Mouse (Mus musculus): ENCODE data around the gene Gm10401. TPM values are rescaled to one million over a fixed set of nuclear protein-coding genes. Genes with fewer than 3 reads are reported as not detected.

Gene Gm10401
- total and polyA plus RNA-seq, 3 experiments = 1.7 to 10.9 TPM; not detected in 1

DNA sequence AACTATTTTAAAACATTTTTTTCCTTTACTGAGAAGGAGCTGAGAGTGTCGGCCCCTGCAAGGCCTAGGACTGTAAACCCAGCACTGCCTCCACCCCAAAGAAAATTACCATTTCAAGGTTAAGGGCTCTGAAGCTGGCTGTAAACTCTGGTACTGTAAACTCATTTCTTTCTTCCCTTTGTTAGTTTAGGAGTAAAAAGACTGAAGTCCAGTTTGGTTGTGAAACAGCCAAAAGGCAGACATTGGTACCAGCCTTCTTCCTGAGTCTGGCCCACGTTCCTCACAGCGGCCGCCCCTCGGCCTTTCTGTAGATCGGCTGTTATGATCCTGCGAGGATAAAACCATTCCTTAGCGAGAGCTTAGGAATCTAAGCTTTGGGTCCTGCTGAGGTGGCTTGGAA, 16.4 kb upstream of the Gm10401 start:
- TF ChIP-seq BHLHE40 (IDR thresholded peaks at IDR 0.05; ENCODE audit: low read depth, low read length) = no peak
- TF ChIP-seq RCOR1 (conservative IDR thresholded peaks at IDR 0.05; ENCODE audit: low read depth, low read length) = no peak
- no peak for TF ChIP-seq RAD21 (IDR thresholded peaks at IDR 0.05; ENCODE audit: low read depth, low read length)
- TF ChIP-seq POLR2A (IDR thresholded peaks at IDR 0.05; ENCODE audit: low read depth, low read length) = no peak
- TF ChIP-seq USF1 (IDR thresholded peaks at IDR 0.05; ENCODE audit: low read depth, low read length) = no peak
- no peak for TF ChIP-seq ELF1 (IDR thresholded peaks at IDR 0.05; ENCODE audit: low read depth, low read length)
- no peaks in the 10 kb centered on the region; the same call in 1 of the 2 replicates for H3K79me2 ChIP-seq (replicated peaks; ENCODE audit: control insufficient read depth, extremely low read depth, insufficient read depth, poor library complexity, severe bottlenecking)
- in situ Hi-C loops (cut with MboI; ENCODE audit: low pct_ligation_motif_present, low pct_unique_long_range_greater_than_20kb, low sequenced_read_pairs) = no loop called here

DNA sequence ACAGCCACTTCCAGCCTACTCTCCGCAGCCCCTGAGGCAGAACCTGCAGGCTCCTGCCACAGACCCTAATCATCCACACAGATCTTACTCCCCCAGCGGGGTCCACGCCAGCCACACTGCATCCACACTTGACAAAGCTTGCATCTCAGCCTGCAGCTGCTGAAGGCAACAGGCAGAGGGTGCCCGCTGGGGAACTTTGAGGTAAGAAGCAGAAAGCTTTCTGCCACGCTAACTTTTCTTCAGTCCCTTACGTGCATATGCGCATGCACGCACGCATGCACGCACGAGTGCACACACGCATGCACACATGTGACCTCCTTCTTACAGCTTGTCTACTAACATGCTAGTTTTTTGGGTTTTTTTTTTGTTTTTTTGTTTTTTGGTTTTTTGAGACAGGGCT, 15.1 kb upstream of the Gm10401 start:
- Histone ChIP-seq H3K4me3 (replicated peaks in 1 of 3; ENCODE audit: low read depth in 2 of 3, low read length in 2 of 3, poor library complexity in 1 of 3) (no peak overlapping the region), H3K9me3 (replicated peaks; ENCODE audit: low read length) (peaks cover 3% of the 10 kb centered on the region), H3K79me2 (replicated peaks; ENCODE audit: control insufficient read depth, extremely low read depth, insufficient read depth, poor library complexity, severe bottlenecking) (no peaks in the 10 kb centered on the region; the same call in 1 of the 2 replicates), H3K4me2 (ENCODE audit: insufficient read depth, low read depth, poor library complexity, severe bottlenecking) (no peak overlapping the region), H3K36me3 (replicated peaks in 1 of 2; ENCODE audit: control insufficient read depth in 1 of 2, insufficient read depth in 1 of 2, low read length in 1 of 2) (peaks cover 48 to 81% of the 10 kb centered on the region in 2 experiments), H3K27ac (ENCODE audit: insufficient read depth, low read depth) (no peak overlapping the region), H3K4me1 (ENCODE audit: control insufficient read depth in 1 of 2, insufficient read depth in 2 of 2) (peaks cover 3 to 10% of the 10 kb centered on the region in 2 experiments; a peak in 2 of 4 replicates), H3K9ac (ENCODE audit: insufficient read depth, low read depth) (no peak overlapping the region), H3K27me3 (replicated peaks) (no peaks in the 10 kb centered on the region)
- in situ Hi-C loops (cut with MboI; ENCODE audit: low pct_ligation_motif_present, low pct_unique_long_range_greater_than_20kb, low sequenced_read_pairs) = no loop called here
- dilution Hi-C loops (cut with MboI; ENCODE audit: extremely low pct_ligation_motif_present, extremely low pct_unique_long_range_greater_than_20kb, low sequenced_read_pairs) = no loop called here
- no peak for DNase-seq (ENCODE audit: extremely low read depth)
- TF ChIP-seq ZNF384 (IDR thresholded peaks at IDR 0.05; ENCODE audit: low read depth, low read length) = no peak
- TF ChIP-seq RCOR1 (conservative IDR thresholded peaks at IDR 0.05; ENCODE audit: low read depth, low read length) = no peak
- no peak for TF ChIP-seq POLR2AphosphoS2 (IDR thresholded peaks at IDR 0.05; ENCODE audit: low read depth, low read length)
- no peak for TF ChIP-seq ELF1 (IDR thresholded peaks at IDR 0.05; ENCODE audit: low read depth, low read length)
- no peak for TF ChIP-seq TBP (conservative IDR thresholded peaks at IDR 0.05; ENCODE audit: low read depth, low read length)
- TF ChIP-seq NRF1 (IDR thresholded peaks at IDR 0.05; ENCODE audit: low read depth, low read length) = no peak
- no peak for TF ChIP-seq MXI1 (IDR thresholded peaks at IDR 0.05; ENCODE audit: low read depth, low read length)
- TF ChIP-seq USF2 (conservative IDR thresholded peaks at IDR 0.05; ENCODE audit: low read depth, low read length) = no peak
- TF ChIP-seq POLR2A (IDR thresholded peaks at IDR 0.05; ENCODE audit: low read depth, low read length) = no peak
- no peak for TF ChIP-seq MAX (IDR thresholded peaks at IDR 0.05; ENCODE audit: low read length)
- no peak for TF ChIP-seq E2F4 (IDR thresholded peaks at IDR 0.05; ENCODE audit: insufficient replicate concordance, low read depth, low read length)
- no peak for TF ChIP-seq CHD1 (IDR thresholded peaks at IDR 0.05; ENCODE audit: low read depth, low read length)
- TF ChIP-seq MAFK (IDR thresholded peaks at IDR 0.05; ENCODE audit: insufficient replicate concordance, low read length) = no peak
- no peak for TF ChIP-seq SMC3 (IDR thresholded peaks at IDR 0.05; ENCODE audit: low read depth, low read length)
- no peak for TF ChIP-seq UBTF (IDR thresholded peaks at IDR 0.05; ENCODE audit: low read depth, low read length)
- no peak for TF ChIP-seq HCFC1 (IDR thresholded peaks at IDR 0.05; ENCODE audit: low read depth, low read length)
- TF ChIP-seq JUN (IDR thresholded peaks at IDR 0.05; ENCODE audit: insufficient read depth, low read depth, low read length) = no peak
- no peak for TF ChIP-seq CHD2 (IDR thresholded peaks at IDR 0.05; ENCODE audit: low read length)
- TF ChIP-seq JUND (conservative IDR thresholded peaks at IDR 0.05; ENCODE audit: low read depth, low read length) = no peak

More for the DNA sequence above, 16.4 kb upstream of the Gm10401 start:
- peaks cover 3% of the 10 kb centered on the region for H3K9me3 ChIP-seq (replicated peaks; ENCODE audit: low read length)
- peaks cover 3 to 12% of the 10 kb centered on the region in 2 experiments; a peak in 2 of 4 replicates for H3K4me1 ChIP-seq (ENCODE audit: control insufficient read depth in 1 of 2, insufficient read depth in 2 of 2)
- no peak overlapping the region for H3K27ac ChIP-seq (ENCODE audit: insufficient read depth, low read depth)
- dilution Hi-C loops (cut with MboI; ENCODE audit: extremely low pct_ligation_motif_present, extremely low pct_unique_long_range_greater_than_20kb, low sequenced_read_pairs) = no loop called here
- no peak overlapping the region for H3K4me3 ChIP-seq (replicated peaks in 1 of 3; ENCODE audit: low read depth in 2 of 3, low read length in 2 of 3, poor library complexity in 1 of 3)
- H3K27me3 ChIP-seq (replicated peaks) = no peaks in the 10 kb centered on the region
- no peak overlapping the region for H3K9ac ChIP-seq (ENCODE audit: insufficient read depth, low read depth)
- no peak for DNase-seq (ENCODE audit: extremely low read depth)
- H3K4me2 ChIP-seq (ENCODE audit: insufficient read depth, low read depth, poor library complexity, severe bottlenecking) = no peak overlapping the region
- H3K36me3 ChIP-seq (replicated peaks in 1 of 2; ENCODE audit: control insufficient read depth in 1 of 2, insufficient read depth in 1 of 2, low read length in 1 of 2) = peaks cover 48 to 74% of the 10 kb centered on the region in 2 experiments
